Mouse (Mus musculus) CD4-positive, CD25-positive, alpha-beta regulatory T cell, adult 2 months (primary cell): ENCODE measurements around the gene Tmem223.
A peak's percentile ranks its signal among the peaks of the same experiment; 100 is the strongest.

Experiments used
- DNase-seq: peaks from one replicate; pipeline ENCODE4 v3.0.0-alpha.2; 2012; ENCODE audit warnings: low read depth, low spot score

Tmem223 gene

DNA sequence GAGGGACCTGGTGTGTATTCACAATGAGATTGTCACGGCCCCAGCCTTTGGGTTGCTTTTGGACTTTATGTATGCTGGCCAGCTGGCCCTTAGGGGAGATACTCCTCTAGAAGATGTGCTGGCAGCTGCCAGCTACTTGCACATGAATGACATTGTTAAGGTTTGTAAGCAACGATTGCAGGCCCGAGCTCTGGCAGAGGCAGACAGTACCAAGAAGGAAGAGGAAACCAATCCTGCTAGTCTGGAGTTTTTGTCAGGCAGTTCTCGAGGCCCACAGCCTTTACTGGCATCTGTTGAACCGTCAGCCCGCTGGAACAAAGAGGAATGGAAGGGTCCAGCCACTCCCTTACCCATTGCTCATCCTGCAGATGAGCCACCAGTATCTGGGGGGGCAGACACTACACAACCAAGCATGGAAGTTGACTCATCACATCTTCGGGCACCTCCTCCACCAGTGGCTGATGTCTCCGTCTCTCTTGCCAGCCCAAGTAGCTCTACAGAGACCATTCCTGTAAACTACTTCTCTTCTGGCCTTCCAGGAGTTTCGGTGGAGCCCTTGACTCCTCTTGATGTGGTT lies 32.5 kb downstream of the Tmem223 start:
- DNase-seq = no peak

- no peak for DNase-seq
Observed at GRCm38 (mm10) chr19:8803879-8804660, 33.3 kb downstream of the Tmem223 start.

GRCm38 (mm10) chr19:8806810-8807209 lies 36.0 kb downstream of the Tmem223 start:
- no peak for DNase-seq

- no peak for DNase-seq
Observed at GRCm38 (mm10) chr19:8815812-8816211, 45.0 kb downstream of the Tmem223 start.

GRCm38 (mm10) chr19:8817001-8817400 lies 46.2 kb downstream of the Tmem223 start:
- no peak for DNase-seq

- DNase-seq = peak; percentile 34
Observed at GRCm38 (mm10) chr19:8818301-8818798, 47.6 kb downstream of the Tmem223 start.

DNA sequence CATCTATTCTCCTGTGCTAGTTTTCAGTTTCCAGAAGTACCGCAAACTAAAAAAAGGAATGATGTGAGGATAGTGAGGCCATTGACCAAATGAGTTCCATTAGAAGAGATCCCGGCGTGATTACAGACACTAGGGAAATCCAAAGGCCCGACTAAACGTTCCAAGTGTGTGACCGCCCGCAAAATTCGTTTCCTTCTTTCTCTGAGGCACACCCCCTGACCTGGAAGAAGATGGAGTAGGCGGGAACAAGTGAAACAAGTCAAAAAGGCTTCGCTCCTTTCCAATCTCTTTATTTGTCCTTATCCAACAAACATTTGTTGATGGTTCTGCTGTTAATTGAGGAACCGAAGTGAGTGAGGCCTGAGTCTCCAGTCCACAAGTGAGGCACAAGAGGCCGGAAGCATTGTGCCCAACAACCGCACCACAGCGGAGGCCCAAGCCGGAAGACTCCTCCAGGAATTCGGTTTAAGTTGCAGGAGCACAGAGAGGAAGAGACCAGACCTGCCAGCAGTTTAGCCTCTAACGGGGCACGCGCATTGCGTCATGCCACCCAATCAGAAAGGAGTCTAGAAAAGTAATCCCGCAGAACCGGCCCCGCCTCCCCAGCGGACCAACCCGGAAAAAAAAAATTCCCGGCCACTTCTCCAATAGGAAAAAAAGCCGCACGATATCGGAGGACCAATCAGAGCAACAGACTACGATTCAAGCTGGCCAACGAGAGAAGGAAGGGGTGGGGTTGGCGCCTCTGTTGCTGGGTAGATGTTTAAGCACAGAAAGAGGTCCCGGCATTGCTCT lies 48.2 kb downstream of the Tmem223 start, which contains the start of gene Ttc9c:
TSS of gene Ttc9c (minus strand) at position 533 of the 795 bp plus-strand sequence.
- DNase-seq = peak; percentile 93

DNA sequence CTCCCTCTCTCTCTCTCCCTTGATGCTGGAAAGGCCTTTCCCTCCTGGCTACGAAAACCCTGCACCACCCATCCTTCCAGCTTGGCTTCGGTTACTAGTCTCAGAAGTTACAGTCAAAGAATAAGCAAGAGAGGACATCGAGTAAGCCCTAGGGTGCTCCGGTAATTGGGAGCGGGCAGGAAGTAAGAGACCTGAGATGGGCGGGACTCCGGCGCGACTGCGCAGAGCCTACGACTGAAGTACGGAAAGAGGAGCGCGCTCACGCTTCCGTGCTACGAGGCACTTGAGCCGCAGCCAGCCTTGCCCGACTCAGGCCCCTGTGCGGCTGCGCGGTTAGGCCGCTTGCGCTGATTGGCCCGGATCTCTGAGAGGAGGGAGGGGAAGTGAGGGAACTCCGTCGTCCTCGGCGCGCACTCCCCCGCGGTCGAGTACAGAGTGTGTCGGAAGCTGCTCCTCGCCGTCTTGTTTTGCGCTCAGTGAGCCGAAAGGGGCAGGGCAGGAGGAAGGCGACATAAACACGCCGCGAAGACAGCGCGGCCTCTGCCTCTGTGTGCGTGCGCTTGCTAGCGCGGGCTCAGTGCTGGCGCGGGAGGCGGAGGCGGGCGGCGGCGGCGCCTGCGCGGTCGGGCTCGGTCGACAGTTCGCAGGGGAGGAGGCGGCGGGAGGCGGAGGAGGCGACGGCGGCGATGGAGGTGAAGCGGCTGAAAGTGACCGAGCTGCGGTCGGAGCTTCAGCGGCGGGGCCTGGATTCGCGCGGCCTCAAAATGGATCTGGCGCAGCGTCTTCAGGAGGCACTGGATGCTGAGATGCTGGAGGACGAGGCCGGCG lies 49.0 kb downstream of the Tmem223 start, which contains the start of gene Hnrnpul2:
TSS of gene Hnrnpul2 (plus strand) at position 415 of the 828 bp plus-strand sequence.
- DNase-seq = peak; percentile 100

DNA sequence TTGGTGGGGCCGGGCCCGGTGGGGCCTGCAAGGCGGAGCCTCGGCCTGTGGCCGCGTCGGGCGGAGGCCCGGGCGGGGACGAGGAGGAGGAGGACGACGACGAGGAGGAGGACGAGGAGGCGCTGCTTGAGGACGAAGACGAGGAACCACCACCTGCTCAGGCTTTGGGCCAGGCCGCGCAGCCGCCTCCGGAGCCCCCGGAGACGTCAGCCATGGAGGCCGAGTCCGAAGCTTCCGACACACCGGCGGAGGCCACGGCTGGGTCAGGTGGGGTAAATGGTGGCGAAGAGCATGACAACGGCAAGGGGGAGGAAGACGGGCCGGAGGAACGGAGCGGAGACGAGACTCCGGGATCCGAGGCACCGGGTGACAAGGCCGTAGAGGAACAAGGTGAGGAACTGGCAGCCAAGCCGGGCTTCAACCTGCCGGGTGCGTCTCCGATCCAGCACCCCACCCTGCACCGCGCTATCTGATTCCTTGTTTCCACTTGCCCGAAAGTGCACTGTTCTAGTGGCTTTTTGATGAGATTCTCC lies 49.7 kb downstream of the Tmem223 start:
- no peak for DNase-seq

DNA sequence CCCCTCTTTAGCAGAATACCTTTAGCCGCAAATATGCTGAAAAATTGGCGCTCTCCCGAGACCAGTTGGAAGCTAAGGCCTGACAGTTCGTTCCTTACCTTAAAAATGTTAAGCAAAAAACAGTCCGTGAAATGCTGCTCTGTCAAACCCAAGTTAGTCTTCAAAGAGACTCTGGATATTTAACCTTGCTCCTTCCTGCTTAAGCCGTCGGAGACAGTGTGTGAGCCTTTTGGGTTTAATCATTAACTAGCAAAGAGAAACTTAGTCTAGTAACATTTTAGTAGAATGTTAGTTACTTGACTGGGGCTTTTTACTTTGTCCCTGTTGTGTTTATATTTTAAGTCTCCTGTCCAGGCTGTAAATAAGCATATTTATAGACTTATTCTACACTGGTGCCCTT lies 50.4 kb downstream of the Tmem223 start:
- no peak for DNase-seq
